Mouse (Mus musculus): ENCODE measurements around the gene Gldc.

Gldc gene

DNA sequence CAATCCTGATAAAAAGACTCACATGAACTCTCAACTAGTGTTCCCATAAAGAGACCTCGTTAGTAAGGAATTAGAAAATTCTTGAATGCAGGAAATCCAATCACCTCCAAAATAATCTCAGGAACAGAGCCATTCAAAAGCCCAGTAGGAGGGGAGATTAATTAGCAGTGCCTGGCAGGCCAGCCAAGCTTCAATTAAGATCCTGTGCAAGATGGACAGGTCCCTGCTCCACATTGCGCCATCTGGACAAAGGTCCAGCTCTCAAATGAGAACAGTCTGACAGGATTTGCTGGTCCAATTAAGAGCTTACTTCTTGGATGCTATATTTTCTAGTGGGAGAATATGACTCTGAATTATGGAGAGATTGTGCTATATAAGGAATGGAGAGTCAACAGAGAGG, 15.2 kb downstream of the Gldc start:
- no peak for ATAC-seq (ENCODE audit: insufficient number of reproducible peaks, low FRiP score, low TSS enrichment)

- no peak for ATAC-seq (ENCODE audit: insufficient number of reproducible peaks, low FRiP score, low TSS enrichment)
Observed at GRCm38 (mm10) chr19:30158189-30158588, 17.0 kb downstream of the Gldc start.

GRCm38 (mm10) chr19:30157031-30157687, 18.1 kb downstream of the Gldc start:
- ATAC-seq (ENCODE audit: insufficient number of reproducible peaks, low FRiP score, low TSS enrichment) = no peak

- no peak for ATAC-seq (ENCODE audit: insufficient number of reproducible peaks, low FRiP score, low TSS enrichment)
Observed at GRCm38 (mm10) chr19:30153729-30154128, 21.5 kb downstream of the Gldc start.

- no peak for ATAC-seq (ENCODE audit: insufficient number of reproducible peaks, low FRiP score, low TSS enrichment)
Observed at GRCm38 (mm10) chr19:30151290-30151689, 23.9 kb downstream of the Gldc start.

GRCm38 (mm10) chr19:30149238-30149805, 25.9 kb downstream of the Gldc start:
- ATAC-seq (ENCODE audit: insufficient number of reproducible peaks, low FRiP score, low TSS enrichment) = no peak

GRCm38 (mm10) chr19:30147306-30147705, 27.9 kb downstream of the Gldc start:
- ATAC-seq (ENCODE audit: insufficient number of reproducible peaks, low FRiP score, low TSS enrichment) = no peak

DNA sequence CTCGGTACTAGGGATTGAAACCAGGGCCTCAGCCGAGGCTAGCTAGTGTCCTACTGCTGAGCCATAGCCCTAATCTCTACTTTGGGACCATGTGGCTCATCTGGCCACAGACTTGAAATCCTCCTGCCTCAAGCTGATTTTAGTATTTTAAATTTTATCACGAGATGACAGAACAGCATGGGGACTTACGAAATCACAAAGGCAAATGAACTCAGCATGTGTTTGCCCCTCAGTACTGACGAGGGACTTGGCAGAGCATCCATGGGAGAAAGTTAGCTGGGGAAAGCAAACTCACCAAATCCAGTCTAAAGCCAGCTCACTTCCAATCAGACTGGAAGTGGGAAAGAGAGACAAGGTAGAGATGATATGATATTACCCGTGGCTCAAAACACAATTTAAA, 28.5 kb downstream of the Gldc start:
- ATAC-seq (ENCODE audit: insufficient number of reproducible peaks, low FRiP score, low TSS enrichment) = no peak

- no peak for ATAC-seq (ENCODE audit: insufficient number of reproducible peaks, low FRiP score, low TSS enrichment)
Observed at GRCm38 (mm10) chr19:30145106-30145505, 30.1 kb downstream of the Gldc start.

DNA sequence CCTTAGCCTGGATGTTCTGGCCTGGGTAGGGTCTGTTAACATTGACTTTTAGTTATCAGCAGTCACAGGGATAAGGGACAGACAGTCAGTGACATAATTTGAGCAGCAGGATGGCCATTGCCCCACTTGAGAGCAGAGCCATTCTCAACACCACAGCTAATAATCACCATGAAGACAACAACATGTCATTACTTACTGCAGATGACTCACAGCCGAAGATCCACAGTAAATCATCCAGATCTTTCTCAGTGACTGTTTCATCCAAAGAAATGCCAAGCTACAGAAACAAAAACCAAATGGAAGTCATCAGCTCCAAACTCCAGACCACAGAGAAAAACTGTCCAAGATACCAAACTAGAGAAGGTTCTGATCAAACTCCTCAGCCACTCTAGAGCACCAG, 38.9 kb downstream of the Gldc start:
- no peak for ATAC-seq (ENCODE audit: insufficient number of reproducible peaks, low FRiP score, low TSS enrichment)

- ATAC-seq (ENCODE audit: insufficient number of reproducible peaks, low FRiP score, low TSS enrichment) = no peak
Observed at GRCm38 (mm10) chr19:30128177-30128576, 47.1 kb downstream of the Gldc start.

GRCm38 (mm10) chr19:30125670-30126059, 49.6 kb downstream of the Gldc start:
- no peak for ATAC-seq (ENCODE audit: insufficient number of reproducible peaks, low FRiP score, low TSS enrichment)

DNA sequence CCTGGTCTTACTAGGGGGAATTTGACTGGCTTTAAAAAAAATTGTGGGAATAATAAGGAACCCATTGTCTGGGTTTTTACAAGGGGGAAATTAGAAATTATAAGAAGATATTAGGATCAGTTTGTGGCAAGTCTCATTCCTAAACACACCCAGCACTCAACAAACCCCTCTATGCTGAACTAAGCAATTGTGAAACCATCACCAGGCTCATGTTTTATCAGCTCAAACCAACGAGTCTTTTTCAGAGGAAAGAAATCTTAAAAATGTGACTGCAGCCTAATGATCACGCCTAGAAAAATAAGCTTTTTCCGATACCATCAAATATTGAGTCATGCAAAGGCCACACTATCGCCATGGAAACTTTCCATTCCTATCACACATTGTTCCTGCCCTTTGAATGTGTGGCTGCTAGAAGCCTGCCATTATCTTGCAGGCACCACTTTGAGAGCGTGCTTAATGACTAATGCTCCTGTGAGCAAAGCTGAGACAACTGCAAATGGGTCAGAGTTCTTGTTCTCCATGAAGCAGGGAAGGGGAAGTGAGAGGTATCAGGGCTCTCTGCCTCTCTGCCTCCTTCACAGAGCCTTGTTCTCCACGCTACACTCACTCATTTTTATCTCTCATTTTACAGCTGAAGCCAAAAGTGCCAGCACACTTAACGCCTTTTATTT, 50.1 kb downstream of the Gldc start:
- ATAC-seq (ENCODE audit: insufficient number of reproducible peaks, low FRiP score, low TSS enrichment) = no peak

DNA sequence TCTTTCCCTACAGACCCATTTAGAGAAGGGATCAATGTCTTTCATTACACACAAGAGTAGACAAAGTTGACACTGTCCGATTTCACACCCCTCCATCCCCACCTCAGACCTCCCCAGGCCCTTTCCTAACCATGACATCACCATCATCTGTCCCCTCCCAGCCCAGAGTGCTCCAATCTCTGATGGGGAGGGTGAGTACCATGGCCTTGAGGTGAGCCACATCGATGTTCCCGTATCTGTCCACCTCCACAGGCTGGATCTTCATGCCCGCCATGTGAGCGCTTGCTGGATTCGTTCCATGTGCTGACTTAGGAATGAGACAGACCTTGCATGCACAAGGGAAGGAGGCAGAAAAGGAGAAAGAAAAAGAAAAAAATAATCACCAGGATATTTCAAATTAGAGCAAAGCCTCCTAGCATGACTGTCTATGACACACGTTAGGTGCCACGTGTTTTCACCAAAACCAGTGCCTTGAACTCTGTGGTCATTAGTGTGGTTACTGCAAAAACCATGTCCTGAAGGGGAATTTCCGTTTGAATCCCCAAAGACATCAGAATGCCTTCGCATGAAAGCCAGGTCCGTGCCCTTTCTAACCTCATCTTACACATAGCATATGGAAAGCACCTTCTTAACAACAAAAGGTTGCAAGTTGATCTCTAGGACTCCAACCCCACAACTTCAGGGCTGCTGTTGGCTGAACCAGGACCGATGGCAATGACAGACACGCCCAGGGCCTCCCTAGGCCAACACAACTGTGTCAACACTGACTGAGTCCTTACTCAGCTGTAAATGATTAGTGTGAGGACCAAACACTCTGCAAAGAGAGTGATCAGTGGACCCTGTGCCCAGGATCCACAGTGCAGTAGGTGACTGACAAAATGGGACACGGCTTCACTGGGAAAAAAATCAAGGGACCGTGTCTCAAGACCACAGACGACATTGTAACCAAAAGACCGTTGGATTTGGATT, 56.6 kb downstream of the Gldc start:
- ATAC-seq (ENCODE audit: insufficient number of reproducible peaks, low FRiP score, low TSS enrichment) = no peak

GRCm38 (mm10) chr19:30117775-30118174, 57.5 kb downstream of the Gldc start:
- ATAC-seq (ENCODE audit: insufficient number of reproducible peaks, low FRiP score, low TSS enrichment) = no peak

DNA sequence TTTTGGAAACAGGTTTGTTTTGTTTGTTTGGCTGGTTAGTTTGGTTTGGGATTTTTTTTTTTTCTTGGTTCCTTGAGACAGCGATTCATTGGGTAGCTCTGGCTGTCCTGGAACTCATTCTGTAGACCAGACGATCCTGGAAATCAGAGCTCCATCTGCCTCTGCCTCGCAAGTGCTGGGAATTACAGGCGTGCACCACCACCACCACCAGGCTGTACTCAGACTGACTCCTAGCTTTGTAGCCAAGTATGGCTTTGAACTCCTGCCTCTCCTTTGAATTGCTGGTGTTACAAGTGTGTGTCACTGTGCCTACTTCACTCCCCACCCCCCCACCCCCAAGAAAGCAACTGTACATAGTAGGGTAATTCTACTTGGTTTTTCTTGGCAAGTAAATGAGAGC, 58.0 kb downstream of the Gldc start:
- no peak for ATAC-seq (ENCODE audit: insufficient number of reproducible peaks, low FRiP score, low TSS enrichment)

DNA sequence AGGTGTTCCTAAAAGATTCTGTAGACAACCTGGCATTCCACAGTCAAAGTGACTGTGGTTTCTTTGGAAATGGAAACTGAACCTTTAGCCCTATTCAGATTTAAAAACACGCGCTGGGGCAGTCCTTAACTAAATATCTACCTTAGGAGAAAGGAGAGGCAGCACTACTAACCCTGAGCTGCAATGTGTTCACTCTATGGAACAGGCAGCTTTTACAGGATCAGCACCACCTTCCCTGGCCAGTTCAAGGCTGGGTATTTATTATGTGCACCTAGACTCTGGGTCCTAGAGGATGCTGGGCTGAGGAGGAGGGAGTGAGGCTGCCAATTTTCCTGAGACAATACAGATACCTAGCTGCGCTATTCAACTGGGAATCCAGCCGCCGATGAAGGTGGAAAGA, 59.6 kb downstream of the Gldc start:
- no peak for ATAC-seq (ENCODE audit: insufficient number of reproducible peaks, low FRiP score, low TSS enrichment)

DNA sequence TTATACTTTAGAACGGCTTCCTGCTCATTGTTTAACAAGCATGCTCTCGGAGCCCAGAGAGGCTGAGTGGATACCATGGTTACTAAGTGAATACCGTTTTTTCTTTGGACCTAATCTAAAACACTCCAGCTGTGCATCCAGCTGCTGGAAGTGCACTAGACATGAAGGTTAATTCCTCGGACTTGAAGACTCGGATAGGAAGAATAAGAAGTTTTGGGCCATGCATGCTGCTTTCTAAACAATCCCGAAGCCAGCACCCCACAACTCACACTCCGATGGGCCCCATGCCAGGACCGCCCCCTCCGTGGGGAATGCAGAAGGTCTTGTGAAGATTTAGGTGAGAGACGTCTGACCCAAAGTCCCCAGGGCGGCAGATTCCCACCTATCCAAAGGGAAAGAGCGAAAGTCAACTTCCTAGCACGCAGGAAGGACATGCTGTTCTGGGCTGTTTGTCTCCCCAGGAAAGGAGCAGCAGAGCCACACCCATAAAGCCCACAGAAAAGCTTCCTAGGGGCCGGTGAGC, 60.2 kb downstream of the Gldc start:
- ATAC-seq (ENCODE audit: insufficient number of reproducible peaks, low FRiP score, low TSS enrichment) = no peak

- no peak for ATAC-seq (ENCODE audit: insufficient number of reproducible peaks, low FRiP score, low TSS enrichment)
Observed at GRCm38 (mm10) chr19:30112961-30113688, 62.1 kb downstream of the Gldc start.

DNA sequence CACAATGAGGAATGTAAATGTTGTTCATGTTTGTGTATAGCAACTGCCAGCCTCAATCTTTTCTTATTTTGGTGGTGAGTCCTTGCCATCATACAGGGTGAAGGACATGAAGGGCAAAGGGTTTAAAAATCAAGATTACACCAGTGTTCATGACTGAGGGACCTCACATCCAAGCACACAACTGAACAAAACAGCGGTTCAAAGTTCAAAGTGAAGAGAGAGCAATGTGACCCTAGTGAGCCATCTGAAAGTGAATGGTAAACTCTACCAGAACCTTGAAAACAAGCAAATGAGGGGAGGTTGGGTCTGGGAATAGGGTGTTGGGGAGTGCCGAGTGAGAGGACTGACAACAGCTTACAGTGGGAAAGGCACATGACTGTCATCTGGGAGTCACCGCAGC, 63.8 kb downstream of the Gldc start:
- no peak for ATAC-seq (ENCODE audit: insufficient number of reproducible peaks, low FRiP score, low TSS enrichment)
